Mouse (Mus musculus) hindbrain, embryonic 13.5 days (tissue): ENCODE results near the gene Col27a1. TPM values are rescaled to one million over a fixed set of nuclear protein-coding genes. Genes with fewer than 3 reads are reported as not detected.

Source experiments
- ATAC-seq: fragments of 200-750 bp; cut with Nextera tagmentation; 2 replicates; pipeline ENCODE4 v1.8.0; 2017; ENCODE audit warnings: moderate TSS enrichment; ENCODE audit not compliant: low FRiP score
- H3K27ac ChIP-seq: fragments of 300-500 bp; sonication (generic); 2 replicates; pipeline ENCODE4 v1.5.1; 2015; ENCODE audit warnings: inconsistent platforms, mild to moderate bottlenecking, moderate library complexity
- H3K27me3 ChIP-seq: fragments of 300-500 bp; sonication (generic); 2 replicates; pipeline ENCODE4 v1.6.1; 2015; ENCODE audit warnings: mild to moderate bottlenecking, inconsistent platforms
- H3K36me3 ChIP-seq: fragments of 300-500 bp; sonication (generic); 2 replicates; pipeline ENCODE4 v1.6.1; 2015; ENCODE audit warnings: mild to moderate bottlenecking, inconsistent platforms
- H3K4me1 ChIP-seq: fragments of 300-500 bp; sonication (generic); replicated peaks from 2 replicates; pipeline ENCODE4 v1.6.1; 2015; ENCODE audit warnings: inconsistent platforms
- H3K4me2 ChIP-seq: fragments of 300-500 bp; sonication (generic); 2 replicates; pipeline ENCODE4 v1.6.1; 2015; ENCODE audit warnings: inconsistent platforms, mild to moderate bottlenecking, moderate library complexity
- H3K4me3 ChIP-seq: fragments of 300-500 bp; sonication (generic); 2 replicates; pipeline ENCODE4 v1.5.1; 2015; ENCODE audit warnings: mild to moderate bottlenecking, inconsistent platforms
- H3K9ac ChIP-seq: fragments of 300-500 bp; sonication (generic); 2 replicates; pipeline ENCODE4 v1.6.1; 2015; ENCODE audit warnings: mild to moderate bottlenecking, inconsistent platforms
- H3K9me3 ChIP-seq: fragments of 300-500 bp; sonication (generic); 2 replicates; pipeline ENCODE4 v1.6.1; 2016; ENCODE audit warnings: inconsistent platforms
- WGBS: fragments of 180-500 bp; shearing (Covaris S2); methylation state at CpG from one replicate; pipeline ENCODE4 v1.1.7; 2015; 5-methylcytosine and 5-hydroxymethylcytosine counted together
- polyA plus RNA-seq: library from polyadenylated mRNA; unstranded; fragments of >200 nt; fragmentation: Nextera tagmentation; extraction: Ambion mirVana; gene quantifications from 2 replicates; pipeline ENCODE4 v1.2.1, GENCODE M21; 2015

Col27a1 gene
- polyA plus RNA-seq, 1 experiment from 2014 or later, result 2.1 TPM

DNA sequence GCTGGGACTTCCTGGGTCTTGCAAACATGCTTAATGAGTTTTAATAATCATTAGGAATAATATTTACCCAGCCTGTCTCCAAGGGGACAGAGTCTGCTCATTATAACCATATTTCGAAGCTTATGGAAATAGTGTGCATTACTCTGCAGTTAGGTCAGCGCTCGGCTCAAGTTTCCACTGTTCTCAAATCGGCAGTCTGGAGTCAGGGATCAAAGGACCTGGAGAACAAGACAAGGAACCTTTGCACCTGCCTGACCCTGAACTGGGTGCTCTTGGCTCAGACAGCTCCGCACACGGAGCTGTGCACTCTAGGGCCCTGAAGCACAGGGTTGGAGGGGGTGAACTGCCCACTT lies 13.1 kb downstream of the Col27a1 start:
- Histone ChIP-seq H3K9me3 (no peaks in the 10 kb centered on the region), H3K27me3 (no peaks in the 10 kb centered on the region), H3K4me3 (no peak overlapping the region), H3K36me3 (no peaks in the 10 kb centered on the region), H3K4me2 (no peak overlapping the region), H3K9ac (no peak overlapping the region), H3K4me1 (peaks cover 48% of the 10 kb centered on the region), H3K27ac (no peak overlapping the region; the same call in 1 of the 2 replicates)
- ATAC-seq, result no peak
- 73% methylated on average over 6 of the region's 6 CpGs for WGBS

DNA sequence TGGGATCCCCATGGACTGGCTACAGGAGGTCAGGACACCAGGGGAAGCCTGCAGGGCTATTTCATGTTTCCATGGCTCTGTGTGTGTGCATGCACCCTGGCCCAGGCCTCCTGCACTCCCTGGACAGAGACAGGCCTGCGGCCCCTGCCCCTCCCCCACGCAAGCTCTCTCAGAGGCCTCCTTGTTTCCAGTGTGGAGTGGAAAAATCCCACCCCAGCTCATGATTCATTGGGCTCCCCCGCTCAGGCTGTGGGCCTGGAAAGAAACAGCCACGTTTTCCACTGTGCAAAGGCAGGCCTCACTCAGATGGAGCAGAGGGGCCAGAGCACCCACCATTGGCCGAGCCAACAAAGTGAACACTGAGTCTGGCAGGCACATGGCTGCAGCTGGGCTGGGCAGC lies 15.1 kb downstream of the Col27a1 start:
- no peak overlapping the region for H3K4me3 ChIP-seq
- WGBS, result 39% methylated on average over 5 of the region's 5 CpGs
- 0 out of 2 replicates have a peak, but pooled peaks have one; percentile 21 for ATAC-seq
- H3K36me3 ChIP-seq, result no peaks in the 10 kb centered on the region
- 0 out of 2 replicates have a peak overlapping the region, but pooled peaks have one; percentile 30 for H3K27ac ChIP-seq
- peaks cover 51% of the 10 kb centered on the region for H3K4me1 ChIP-seq
- H3K9ac ChIP-seq, result peak overlapping the region; percentile 24; the same call in 1 of the 2 replicates
- no peak overlapping the region for H3K4me2 ChIP-seq
- no peaks in the 10 kb centered on the region for H3K9me3 ChIP-seq
- no peaks in the 10 kb centered on the region for H3K27me3 ChIP-seq

- no peak overlapping the region for H3K4me3 ChIP-seq
- no peak overlapping the region for H3K4me2 ChIP-seq
- H3K36me3 ChIP-seq, result no peaks in the 10 kb centered on the region
- H3K9me3 ChIP-seq, result no peaks in the 10 kb centered on the region
- no peak overlapping the region for H3K9ac ChIP-seq
- H3K4me1 ChIP-seq, result peaks cover 54% of the 10 kb centered on the region
- no peaks in the 10 kb centered on the region for H3K27me3 ChIP-seq
- 50% methylated on average over 14 of the region's 14 CpGs for WGBS
- peak; percentile 53 for ATAC-seq
- H3K27ac ChIP-seq, result peak overlapping the region; percentile 14; the same call in 1 of the 2 replicates
Measured at GRCm38 (mm10) chr4:63229991-63230581, 16.3 kb downstream of the Col27a1 start.

DNA sequence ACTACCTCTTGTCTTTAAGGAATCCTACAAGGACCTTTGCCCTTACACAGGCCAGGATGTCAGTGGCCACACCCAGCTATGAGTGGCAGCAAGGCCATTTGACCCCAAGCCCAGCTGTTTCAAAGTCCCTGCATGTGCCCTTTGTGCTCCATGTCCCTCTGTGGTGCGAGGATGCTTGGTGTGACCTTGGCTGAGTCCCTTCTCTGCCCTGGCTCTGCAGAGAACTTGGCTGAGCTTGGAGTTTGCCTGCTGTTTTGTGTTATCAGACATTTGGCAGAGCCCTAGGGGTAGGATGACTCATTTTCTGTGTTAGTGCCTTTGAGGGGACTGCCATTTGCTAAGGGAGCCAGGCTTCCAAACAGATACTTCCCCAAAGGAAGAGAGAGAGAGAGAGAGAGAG lies 17.3 kb downstream of the Col27a1 start:
- Histone ChIP-seq H3K27me3 (no peaks in the 10 kb centered on the region), H3K4me2 (no peak overlapping the region), H3K4me3 (no peak overlapping the region), H3K4me1 (peaks cover 49% of the 10 kb centered on the region), H3K9ac (no peak overlapping the region), H3K27ac (no peak overlapping the region; the same call in 1 of the 2 replicates), H3K36me3 (no peaks in the 10 kb centered on the region), H3K9me3 (no peaks in the 10 kb centered on the region)
- no peak for ATAC-seq
- WGBS, result 32% methylated on average over 1 of the region's 1 CpGs

DNA sequence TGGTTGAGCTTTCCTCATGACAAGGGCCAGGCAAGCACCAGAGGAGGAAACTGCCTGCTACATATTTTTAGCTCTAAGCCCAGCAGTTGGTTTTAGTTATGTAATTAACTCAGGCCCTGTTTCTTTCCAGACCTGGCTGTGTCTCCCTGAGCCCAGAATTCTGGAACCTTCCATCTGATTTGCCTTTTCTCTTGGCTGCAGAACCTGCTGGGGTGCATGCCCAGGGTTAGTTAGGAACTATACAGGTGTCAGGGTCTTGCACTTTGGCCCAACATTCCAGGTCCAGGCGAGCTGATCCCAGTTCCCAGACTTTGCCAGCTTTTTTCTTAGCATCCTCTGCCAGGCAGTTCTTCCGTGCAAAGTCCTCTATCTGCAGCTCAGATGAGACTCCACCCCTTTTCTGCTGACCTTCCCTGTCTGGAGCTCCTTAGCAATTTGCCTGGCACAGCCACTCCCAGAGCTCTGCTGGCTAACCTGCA lies 18.8 kb downstream of the Col27a1 start:
- ATAC-seq, result no peak
- Histone ChIP-seq H3K4me3 (no peak overlapping the region), H3K36me3 (no peaks in the 10 kb centered on the region), H3K27me3 (no peaks in the 10 kb centered on the region), H3K9me3 (no peaks in the 10 kb centered on the region), H3K4me2 (no peak overlapping the region), H3K27ac (no peak overlapping the region), H3K4me1 (peaks cover 38% of the 10 kb centered on the region), H3K9ac (no peak overlapping the region)
- WGBS, result 57% methylated on average over 2 of the region's 2 CpGs

DNA sequence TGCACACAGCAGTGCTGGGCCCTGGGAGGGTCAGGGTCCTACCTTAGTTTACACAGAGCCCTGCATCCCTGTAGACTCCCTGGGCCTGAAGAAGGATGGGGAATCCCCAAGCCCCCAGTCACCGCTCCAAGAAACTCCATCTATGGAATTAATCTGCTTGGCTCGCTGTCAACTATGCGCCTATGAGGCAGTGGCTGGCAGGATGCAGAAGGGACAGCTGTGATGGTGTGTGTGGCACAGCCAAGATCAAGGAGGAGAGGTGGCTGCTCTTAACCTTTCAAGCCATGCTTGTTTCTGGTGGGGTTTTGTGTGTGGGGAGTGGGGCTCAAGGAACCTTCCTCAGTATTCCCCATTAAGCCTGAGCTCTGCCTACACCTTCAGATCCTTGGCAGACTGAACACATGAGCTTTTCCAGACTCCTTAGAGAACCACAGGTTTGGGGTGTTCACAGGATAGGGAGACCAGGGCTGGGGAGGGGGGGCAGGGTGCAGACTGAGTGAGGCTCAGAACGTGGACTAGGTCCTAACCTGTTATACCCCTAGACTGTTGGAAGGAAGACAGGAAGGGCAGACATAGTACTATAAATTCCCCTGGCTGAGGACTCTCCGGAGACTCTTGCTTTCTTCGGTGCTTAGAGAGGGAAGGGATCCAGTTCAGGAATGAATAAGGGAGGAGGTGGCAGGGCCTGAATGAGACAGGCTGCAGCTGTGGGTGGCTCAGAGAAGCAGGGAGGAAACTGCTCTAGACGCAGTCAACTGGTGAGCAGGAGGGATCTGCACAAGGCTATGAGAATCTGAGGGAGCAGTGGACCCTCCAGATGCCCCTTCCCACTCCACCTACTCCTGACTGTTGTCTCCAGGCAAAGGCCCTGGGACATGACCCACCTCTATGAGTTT lies 20.0 kb downstream of the Col27a1 start:
- Histone ChIP-seq H3K27ac (no peak overlapping the region), H3K27me3 (no peaks in the 10 kb centered on the region), H3K9ac (no peak overlapping the region), H3K4me1 (peaks cover 47% of the 10 kb centered on the region), H3K36me3 (no peaks in the 10 kb centered on the region), H3K4me3 (no peak overlapping the region), H3K4me2 (no peak overlapping the region), H3K9me3 (no peaks in the 10 kb centered on the region)
- ATAC-seq, result no peak
- WGBS, result 80% methylated on average over 7 of the region's 7 CpGs

DNA sequence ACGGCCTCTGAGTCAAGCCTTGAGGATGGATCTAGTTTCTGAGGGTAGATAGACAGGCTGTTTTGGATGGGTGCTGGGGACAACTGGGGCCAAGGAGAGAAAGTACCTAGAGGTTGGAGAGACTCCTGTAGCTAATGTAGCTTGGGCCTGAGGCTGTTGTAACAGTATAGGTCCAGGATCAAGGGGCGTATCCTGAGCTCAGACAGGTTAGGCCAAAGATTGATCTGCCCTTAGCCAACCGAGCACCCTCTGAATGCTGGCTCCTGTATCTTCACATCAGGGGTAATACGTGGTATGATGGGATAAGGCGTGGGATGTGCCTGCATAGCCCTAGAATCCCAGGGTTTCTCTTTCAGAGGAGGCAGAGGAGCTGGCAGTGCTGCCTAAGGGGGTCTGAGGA lies 21.0 kb downstream of the Col27a1 start:
- Histone ChIP-seq H3K9ac (no peak overlapping the region), H3K4me1 (peaks cover 40% of the 10 kb centered on the region), H3K27me3 (no peaks in the 10 kb centered on the region), H3K4me3 (no peak overlapping the region), H3K4me2 (no peak overlapping the region), H3K9me3 (no peaks in the 10 kb centered on the region), H3K36me3 (no peaks in the 10 kb centered on the region), H3K27ac (no peak overlapping the region)
- no peak for ATAC-seq
- 94% methylated on average over 5 of the region's 5 CpGs for WGBS

DNA sequence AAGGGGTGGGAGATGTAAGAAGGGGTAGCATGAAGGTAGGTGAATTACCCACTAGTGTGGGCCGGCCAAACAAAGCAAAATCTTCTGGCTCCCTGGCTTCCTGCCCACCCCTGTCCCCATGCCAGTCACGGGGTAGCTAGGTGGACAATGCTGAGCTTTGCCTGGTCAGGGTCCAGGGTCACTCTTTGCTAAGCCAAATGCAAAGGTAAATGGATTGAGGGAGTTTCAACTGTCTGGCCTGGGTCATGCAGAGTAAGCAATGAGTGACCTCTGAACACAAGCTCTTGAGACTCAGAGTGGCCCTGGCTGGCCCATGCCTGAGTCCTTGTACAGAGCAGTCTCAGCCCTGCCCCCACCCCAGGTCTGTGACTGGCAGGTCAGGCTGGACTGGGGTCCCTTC lies 22.4 kb downstream of the Col27a1 start:
- Histone ChIP-seq H3K27ac (no peak overlapping the region), H3K4me3 (no peak overlapping the region), H3K9me3 (no peaks in the 10 kb centered on the region), H3K4me1 (peaks cover 26% of the 10 kb centered on the region), H3K36me3 (no peaks in the 10 kb centered on the region), H3K4me2 (no peak overlapping the region), H3K9ac (no peak overlapping the region), H3K27me3 (no peaks in the 10 kb centered on the region)
- 61% methylated on average over 2 of the region's 2 CpGs for WGBS
- ATAC-seq, result no peak

- Histone ChIP-seq H3K4me1 (peaks cover 26% of the 10 kb centered on the region), H3K27me3 (no peaks in the 10 kb centered on the region), H3K9me3 (no peaks in the 10 kb centered on the region), H3K9ac (no peak overlapping the region), H3K27ac (no peak overlapping the region), H3K36me3 (no peaks in the 10 kb centered on the region), H3K4me2 (no peak overlapping the region), H3K4me3 (no peak overlapping the region)
- no peak for ATAC-seq
- WGBS, result 85% methylated on average over 3 of the region's 3 CpGs
Measured at GRCm38 (mm10) chr4:63237225-63237624, 23.4 kb downstream of the Col27a1 start.

DNA sequence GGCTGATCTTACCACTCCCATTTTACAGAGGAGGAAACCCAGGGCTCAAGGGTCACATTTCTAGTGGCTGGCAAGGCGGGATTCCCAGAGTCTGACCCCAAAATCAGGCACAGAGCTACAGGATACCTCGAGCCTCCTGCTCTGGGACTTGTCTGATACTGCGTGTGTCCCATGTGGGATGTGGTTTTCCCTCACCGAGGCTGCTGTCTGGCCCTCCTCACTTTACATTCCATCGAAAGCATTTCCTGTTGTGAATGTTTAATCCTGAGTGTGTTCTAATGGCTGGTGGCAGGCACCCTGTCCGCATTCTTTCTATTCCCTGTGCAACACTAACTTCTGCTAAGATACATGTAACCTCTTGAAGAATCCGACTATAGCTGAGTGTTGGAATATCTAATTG lies 24.3 kb downstream of the Col27a1 start:
- H3K4me1 ChIP-seq, result peaks cover 25% of the 10 kb centered on the region
- H3K4me2 ChIP-seq, result no peak overlapping the region
- WGBS, result 65% methylated on average over 7 of the region's 7 CpGs
- no peak overlapping the region for H3K9ac ChIP-seq
- no peak for ATAC-seq
- no peaks in the 10 kb centered on the region for H3K27me3 ChIP-seq
- H3K9me3 ChIP-seq, result no peaks in the 10 kb centered on the region
- H3K4me3 ChIP-seq, result no peak overlapping the region
- H3K36me3 ChIP-seq, result no peaks in the 10 kb centered on the region
- H3K27ac ChIP-seq, result peak overlapping the region; percentile 55; the same call in 1 of the 2 replicates

GRCm38 (mm10) chr4:63238722-63239121 lies 24.9 kb downstream of the Col27a1 start:
- ATAC-seq, result peak; percentile 37; the same call in 1 of the 2 replicates
- peak overlapping the region; percentile 55; the same call in 1 of the 2 replicates for H3K27ac ChIP-seq

GRCm38 (mm10) chr4:63241031-63241430 lies 27.2 kb downstream of the Col27a1 start:
- Histone ChIP-seq H3K9me3 (no peaks in the 10 kb centered on the region), H3K4me2 (no peak overlapping the region), H3K27me3 (no peaks in the 10 kb centered on the region), H3K36me3 (no peaks in the 10 kb centered on the region), H3K4me1 (peaks cover 15% of the 10 kb centered on the region), H3K27ac (no peak overlapping the region), H3K9ac (no peak overlapping the region), H3K4me3 (no peak overlapping the region)
- 92% methylated on average over 3 of the region's 3 CpGs for WGBS
- no peak for ATAC-seq

More at GRCm38 (mm10) chr4:63238722-63239121, 24.9 kb downstream of the Col27a1 start:
- Histone ChIP-seq H3K9ac (no peak overlapping the region), H3K4me3 (no peak overlapping the region), H3K4me2 (no peak overlapping the region), H3K4me1 (peaks cover 19% of the 10 kb centered on the region), H3K27me3 (no peaks in the 10 kb centered on the region), H3K36me3 (no peaks in the 10 kb centered on the region), H3K9me3 (no peaks in the 10 kb centered on the region)
- 54% methylated on average over 5 of the region's 5 CpGs for WGBS
